Mouse (Mus musculus) hematopoietic multipotent progenitor cell, adult 10-12 weeks (in vitro differentiated cells): ENCODE results near the gene Raver1. TPM values are rescaled to one million over a fixed set of nuclear protein-coding genes. Genes with fewer than 3 reads are reported as not detected.

Source experiments
- polyA plus RNA-seq: library from polyadenylated mRNA; stranded (reverse); fragments of >175 nt; gene quantifications from 2 replicates; pipeline ENCODE4 v1.2.3, GENCODE M21; 2012; ENCODE audit warnings: low replicate concordance

The Raver1 gene
- 182 and 466 TPM in 2 replicates for polyA plus RNA-seq

DNA sequence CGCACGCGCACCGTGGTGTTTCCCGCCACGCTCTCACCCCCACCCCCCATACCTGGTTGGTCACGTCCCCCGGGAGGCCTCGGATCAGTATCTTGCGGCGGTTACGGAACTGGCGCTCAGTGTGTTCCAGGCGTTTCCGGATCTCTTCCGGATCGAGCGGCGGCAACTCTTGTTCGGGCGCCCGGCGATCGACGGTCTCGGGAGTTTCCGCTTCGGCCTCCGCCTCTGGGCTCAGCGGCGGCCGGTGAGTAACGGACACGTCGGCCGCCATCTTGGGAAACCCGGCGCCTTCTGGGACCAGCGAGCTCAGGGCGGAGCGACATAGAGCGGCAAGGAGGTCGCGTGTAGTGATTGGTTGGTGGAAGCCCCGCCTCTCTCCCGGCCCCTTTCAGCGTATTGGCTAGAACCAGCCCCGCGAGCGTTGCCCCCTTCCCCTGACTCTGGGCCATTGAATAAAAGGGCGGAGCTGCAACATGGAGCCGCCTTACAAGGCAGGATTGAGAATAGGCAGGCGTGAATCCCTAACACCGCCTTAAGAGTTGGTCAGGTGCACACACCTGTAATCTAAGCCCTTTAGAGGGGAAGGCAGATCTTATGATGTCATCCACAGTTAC lies at the start of gene Raver1, which contains the start of gene Gm38431:
Gene Raver1 (minus strand): TSS at position 302 of the 614 bp plus-strand sequence.
Gene Gm38431 (minus strand): TSS at position 291 of the 614 bp plus-strand sequence.

GRCm38 (mm10) chr9:21131059-21131956 lies 39.5 kb upstream of the Raver1 start, which contains the start of gene Tyk2:
Tyk2 (minus strand) TSS chr9:21131243.

DNA sequence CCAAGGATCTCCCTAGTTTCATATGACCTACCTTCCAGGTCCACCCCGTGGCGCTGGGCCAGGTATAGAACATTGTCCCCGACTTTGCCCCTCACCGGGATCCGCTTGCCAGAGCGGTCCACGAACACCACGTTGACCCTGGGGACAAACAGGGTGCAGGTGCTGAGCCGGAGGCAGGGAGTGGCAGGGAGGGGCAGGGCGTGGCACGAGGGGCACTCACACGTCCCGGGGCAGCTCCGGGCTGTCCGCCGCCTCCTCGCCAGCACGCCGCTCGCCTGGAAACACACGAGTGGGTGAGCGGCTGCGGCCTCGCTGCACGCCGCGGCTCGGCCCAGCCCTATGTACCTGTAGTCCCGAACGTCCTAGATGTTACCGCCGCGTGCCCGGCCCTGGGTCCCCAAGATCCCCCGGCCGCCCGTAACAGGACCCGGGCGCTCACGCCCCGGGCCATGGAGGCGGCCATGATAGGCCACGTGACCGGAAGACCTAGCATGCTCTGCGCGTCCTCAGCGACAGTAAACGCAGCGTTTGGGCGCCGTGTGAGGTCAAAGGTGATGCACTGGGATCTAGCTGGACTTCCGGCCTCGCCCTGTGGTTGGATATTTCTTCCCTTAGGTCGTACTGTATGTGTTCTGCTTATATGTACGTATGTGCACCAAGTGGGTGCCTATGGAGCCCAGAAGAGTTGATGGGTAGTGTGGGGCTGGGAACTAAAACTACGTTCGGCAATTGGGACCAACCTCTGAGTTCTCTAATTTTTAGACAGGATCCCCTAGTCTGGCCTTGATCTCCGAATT lies 18.6 kb downstream of the Raver1 start, which contains the start of the genes Gm49373 and Fdx1l:
Gene Gm49373 (minus strand): TSS at position 53 of the 797 bp plus-strand sequence.
Gene Fdx1l (minus strand): TSS at position 571 of the 797 bp plus-strand sequence.

GRCm38 (mm10) chr9:21067006-21067684 lies 24.7 kb downstream of the Raver1 start, which contains the start of gene Zglp1:
Zglp1 (minus strand) TSS chr9:21067093.

DNA sequence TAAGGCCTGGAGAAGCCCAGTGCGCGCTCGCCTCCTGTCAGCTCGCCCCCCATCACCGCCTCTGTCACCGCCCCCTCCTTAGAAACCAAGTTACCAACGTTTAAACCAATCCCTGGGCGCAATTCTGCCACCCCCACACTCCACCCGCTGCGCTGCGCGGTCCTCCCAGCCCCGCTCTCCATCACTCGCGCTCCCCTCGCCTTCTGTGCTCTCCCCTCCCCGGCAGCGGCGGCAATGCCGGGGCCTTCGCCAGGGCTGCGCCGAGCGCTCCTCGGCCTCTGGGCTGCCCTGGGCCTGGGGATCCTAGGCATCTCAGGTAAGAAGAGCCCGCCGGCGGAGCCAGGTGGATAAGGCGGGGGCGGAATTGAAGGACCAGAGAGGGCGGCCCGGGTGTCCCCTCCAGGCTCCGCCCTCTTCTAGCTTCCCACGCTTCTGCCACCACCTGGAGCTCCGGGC lies 59.9 kb downstream of the Raver1 start, which contains the start of gene Icam5:
Gene Icam5 (plus strand): TSS at position 178 of the 456 bp plus-strand sequence.

DNA sequence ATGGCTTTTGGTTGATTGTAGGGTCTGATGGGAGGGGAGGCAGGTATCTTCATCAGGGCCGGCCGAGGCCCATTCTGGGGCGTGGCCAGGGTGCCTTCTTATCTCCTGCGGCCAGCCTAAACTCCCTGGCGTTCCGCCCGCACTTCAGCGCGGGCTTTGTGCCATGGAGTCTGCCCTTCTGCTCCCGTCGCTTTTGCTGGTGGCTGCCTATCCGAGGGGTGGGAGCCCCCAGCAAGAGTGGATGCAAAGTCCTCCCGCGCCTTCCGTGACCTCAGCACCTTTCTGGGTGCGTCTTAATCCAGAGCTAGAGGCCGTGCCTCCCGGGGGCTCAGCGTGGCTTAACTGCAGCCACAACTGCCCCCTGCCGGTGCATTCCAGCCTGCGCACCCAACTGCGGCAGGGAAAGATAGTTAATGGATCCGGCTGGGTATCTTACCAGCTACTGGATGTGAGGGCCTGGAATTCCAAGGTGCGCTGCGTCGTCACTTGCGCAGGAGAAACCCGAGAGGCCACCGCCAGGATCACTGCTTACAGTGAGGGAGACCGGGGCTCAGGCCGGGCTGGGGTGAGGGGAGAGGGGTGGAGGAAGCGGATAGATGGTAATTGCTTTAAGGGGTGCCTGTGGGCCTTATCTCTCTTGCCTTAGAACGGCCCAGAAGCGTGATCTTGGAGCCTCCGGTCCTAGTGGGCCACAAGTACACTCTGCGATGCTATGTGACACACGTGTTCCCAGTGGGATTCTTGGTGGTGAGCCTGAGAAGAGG lies 62.3 kb downstream of the Raver1 start, which contains the start of gene Icam4:
Gene Icam4 (plus strand): TSS at position 83 of the 764 bp plus-strand sequence.

Other genes starting within 250 kb of the Raver1 start
- 86.0 and 279 TPM in 2 replicates for gene A230050P20Rik, start 223.4 kb downstream of the Raver1 start, polyA plus RNA-seq
- 2.3 and 3.8 TPM in 2 replicates for gene Angptl6, start 212.3 kb downstream of the Raver1 start, polyA plus RNA-seq
- 93.7 and 103 TPM in 2 replicates for gene Ppan, start 203.8 kb downstream of the Raver1 start, polyA plus RNA-seq
- gene Eif3g, start 193.4 kb downstream of the Raver1 start, polyA plus RNA-seq: 192 and 471 TPM in 2 replicates
- gene Dnmt1, start 132.1 kb downstream of the Raver1 start, polyA plus RNA-seq: 59.7 and 61.0 TPM in 2 replicates
- gene S1pr2, start 115.2 kb downstream of the Raver1 start, polyA plus RNA-seq: 1.7 and 4.4 TPM in 2 replicates
- gene Mrpl4, start 89.3 kb downstream of the Raver1 start, polyA plus RNA-seq: 45.9 and 87.9 TPM in 2 replicates
- 37.9 and 60.7 TPM in 2 replicates for gene Icam1, start 76.0 kb downstream of the Raver1 start, polyA plus RNA-seq
- 2.4 and 30.5 TPM in 2 replicates for gene Icam4, start 62.6 kb downstream of the Raver1 start, polyA plus RNA-seq
- 1.2 and 1.5 TPM in 2 replicates for gene Icam5, start 59.9 kb downstream of the Raver1 start, polyA plus RNA-seq
- 4.7 and 6.8 TPM in 2 replicates for gene Zglp1, start 24.9 kb downstream of the Raver1 start, polyA plus RNA-seq
- gene Gm49373, start 18.9 kb downstream of the Raver1 start, polyA plus RNA-seq: 0.26 and 0.64 TPM in 2 replicates
- 24.8 and 46.2 TPM in 2 replicates for gene Fdx1l, start 18.4 kb downstream of the Raver1 start, polyA plus RNA-seq
- 43.7 and 103 TPM in 2 replicates for gene Gm38431, start within 50 bp of the Raver1 start, polyA plus RNA-seq
- 47.9 and 58.5 TPM in 2 replicates for gene Tyk2, start 39.2 kb upstream of the Raver1 start, polyA plus RNA-seq
- 137 and 226 TPM in 2 replicates for gene Cdc37, start 58.0 kb upstream of the Raver1 start, polyA plus RNA-seq
- 9.8 and 19.5 TPM in 2 replicates for gene Pde4a, start 73.7 kb upstream of the Raver1 start, polyA plus RNA-seq
- gene Keap1, start 147.4 kb upstream of the Raver1 start, polyA plus RNA-seq: 49.8 and 76.0 TPM in 2 replicates
- gene S1pr5, start 156.4 kb upstream of the Raver1 start, polyA plus RNA-seq: 11.6 and 51.4 TPM in 2 replicates
- 33.9 and 64.0 TPM in 2 replicates for gene Atg4d, start 173.3 kb upstream of the Raver1 start, polyA plus RNA-seq
- 46.0 and 65.5 TPM in 2 replicates for gene Kri1, start 196.0 kb upstream of the Raver1 start, polyA plus RNA-seq
- gene Cdkn2d, start 199.4 kb upstream of the Raver1 start, polyA plus RNA-seq: 41.8 and 71.5 TPM in 2 replicates
- gene Ap1m2, start 220.3 kb upstream of the Raver1 start, polyA plus RNA-seq: 0.49 and 2.3 TPM in 2 replicates
- 192 and 204 TPM in 2 replicates for gene Slc44a2, start 228.7 kb upstream of the Raver1 start, polyA plus RNA-seq